Mouse (Mus musculus) kidney, embryonic 16.5 days (tissue): ENCODE data around the gene Btbd9. TPM values are rescaled to one million over a fixed set of nuclear protein-coding genes. Genes with fewer than 3 reads are reported as not detected.

ENCODE experiments used
- ATAC-seq: fragments of 200-750 bp; cut with Nextera tagmentation; 2 replicates; pipeline ENCODE4 v1.8.0; 2017; ENCODE audit warnings: moderate TSS enrichment; ENCODE audit not compliant: low FRiP score, low TSS enrichment
- H3K27ac ChIP-seq: fragments of 300-500 bp; sonication (generic); 2 replicates; pipeline ENCODE4 v1.5.1; 2014; ENCODE audit warnings: low read length
- H3K27me3 ChIP-seq: fragments of 300-500 bp; sonication (generic); 2 replicates; pipeline ENCODE4 v1.6.1; 2014; ENCODE audit warnings: low read length, control low read depth, mixed read lengths; ENCODE audit not compliant: insufficient read depth
- H3K36me3 ChIP-seq: fragments of 300-500 bp; sonication (generic); 2 replicates; pipeline ENCODE4 v1.6.1; 2014; ENCODE audit warnings: low read length, control low read depth, mixed read lengths; ENCODE audit not compliant: insufficient read depth
- H3K4me1 ChIP-seq: fragments of 300-500 bp; sonication (generic); 2 replicates; pipeline ENCODE4 v1.6.1; 2014; ENCODE audit warnings: low read length, control low read depth, mixed read lengths; ENCODE audit not compliant: insufficient read depth
- H3K4me2 ChIP-seq: fragments of 300-500 bp; sonication (generic); replicated peaks from 2 replicates; pipeline ENCODE4 v1.6.1; 2014; ENCODE audit warnings: low read depth, low read length
- H3K4me3 ChIP-seq: fragments of 300-500 bp; sonication (generic); 2 replicates; pipeline ENCODE4 v1.5.1; 2014; ENCODE audit warnings: mild to moderate bottlenecking, low read length
- H3K9ac ChIP-seq: fragments of 300-500 bp; sonication (generic); replicated peaks from 2 replicates; pipeline ENCODE4 v1.6.1; 2014; ENCODE audit warnings: low read length
- H3K9me3 ChIP-seq: fragments of 300-500 bp; sonication (generic); 2 replicates; pipeline ENCODE4 v1.6.1; 2016; ENCODE audit warnings: low read length, control low read depth
- WGBS: fragments of 180-500 bp; shearing (Covaris S2); extraction: QIAGEN DNeasy Blood & Tissue Kit; methylation state at CpG from one replicate; pipeline ENCODE4 v1.1.7; 2014; 5-methylcytosine and 5-hydroxymethylcytosine counted together
- polyA plus RNA-seq: library from polyadenylated mRNA; unstranded; fragments of >200 nt; fragmentation: Nextera tagmentation; extraction: Ambion mirVana; gene quantifications from 2 replicates; pipeline ENCODE4 v1.2.1, GENCODE M21; 2015

Btbd9 gene
- polyA plus RNA-seq, 1 experiment from 2014 or later, result 58.3 TPM

- peak; percentile 100 for ATAC-seq
- peak overlapping the region; percentile 90 for H3K9ac ChIP-seq
- 0% methylated on average over 34 of the region's 34 CpGs for WGBS
- no peaks in the 10 kb centered on the region for H3K27me3 ChIP-seq
- 0 out of 2 replicates have a peak, but pooled peaks cover 6% of the 10 kb centered on the region for H3K36me3 ChIP-seq
- H3K4me3 ChIP-seq, result peak overlapping the region; percentile 80
- H3K4me1 ChIP-seq, result peaks cover 29% of the 10 kb centered on the region
- peak overlapping the region; percentile 75 for H3K4me2 ChIP-seq
- peak overlapping the region; percentile 93 for H3K27ac ChIP-seq
- no peaks in the 10 kb centered on the region for H3K9me3 ChIP-seq
Measured at GRCm38 (mm10) chr17:30612075-30612859, 36.0 kb upstream of the Btbd9 start.

- Histone ChIP-seq H3K36me3 (0 out of 2 replicates have a peak, but pooled peaks cover 7% of the 10 kb centered on the region), H3K27ac (peak overlapping the region; percentile 93), H3K9me3 (no peaks in the 10 kb centered on the region), H3K9ac (peak overlapping the region; percentile 90), H3K4me2 (peak overlapping the region; percentile 75), H3K4me1 (peaks cover 33% of the 10 kb centered on the region), H3K4me3 (peak overlapping the region; percentile 80), H3K27me3 (no peaks in the 10 kb centered on the region)
- ATAC-seq, result no peak
- 23% methylated on average over 18 of the region's 18 CpGs for WGBS
Measured at GRCm38 (mm10) chr17:30611221-30612074, 35.2 kb upstream of the Btbd9 start.

- peaks cover 33% of the 10 kb centered on the region for H3K4me1 ChIP-seq
- no peak overlapping the region for H3K27ac ChIP-seq
- H3K4me3 ChIP-seq, result no peak overlapping the region
- H3K27me3 ChIP-seq, result no peaks in the 10 kb centered on the region
- H3K9me3 ChIP-seq, result no peaks in the 10 kb centered on the region
- ATAC-seq, result no peak
- 84% methylated on average over 1 of the region's 1 CpGs for WGBS
- 0 out of 2 replicates have a peak, but pooled peaks cover 7% of the 10 kb centered on the region for H3K36me3 ChIP-seq
- H3K9ac ChIP-seq, result no peak overlapping the region
- H3K4me2 ChIP-seq, result no peak overlapping the region
Measured at GRCm38 (mm10) chr17:30610739-30611138, 34.5 kb upstream of the Btbd9 start.

- Histone ChIP-seq H3K27me3 (no peaks in the 10 kb centered on the region), H3K4me2 (no peak overlapping the region), H3K9me3 (no peaks in the 10 kb centered on the region), H3K9ac (no peak overlapping the region), H3K4me1 (peaks cover 33% of the 10 kb centered on the region), H3K4me3 (no peak overlapping the region), H3K36me3 (0 out of 2 replicates have a peak, but pooled peaks cover 7% of the 10 kb centered on the region), H3K27ac (no peak overlapping the region)
- 97% methylated on average over 5 of the region's 5 CpGs for WGBS
- ATAC-seq, result no peak
Measured at GRCm38 (mm10) chr17:30609980-30610307, 33.7 kb upstream of the Btbd9 start.

- H3K4me1 ChIP-seq, result peaks cover 36% of the 10 kb centered on the region
- H3K4me2 ChIP-seq, result no peak overlapping the region
- 68% methylated on average over 16 of the region's 16 CpGs for WGBS
Measured at GRCm38 (mm10) chr17:30609305-30609979, 33.2 kb upstream of the Btbd9 start.

GRCm38 (mm10) chr17:30607909-30608495 is 31.7 kb upstream of the Btbd9 start:
- no peak overlapping the region for H3K4me3 ChIP-seq
- 58% methylated on average over 8 of the region's 8 CpGs for WGBS
- peaks cover 14% of the 10 kb centered on the region for H3K36me3 ChIP-seq

More at GRCm38 (mm10) chr17:30609305-30609979, 33.2 kb upstream of the Btbd9 start:
- Histone ChIP-seq H3K27me3 (no peaks in the 10 kb centered on the region), H3K36me3 (0 out of 2 replicates have a peak, but pooled peaks cover 7% of the 10 kb centered on the region), H3K9ac (no peak overlapping the region), H3K27ac (0 out of 2 replicates have a peak overlapping the region, but pooled peaks have one; percentile 10), H3K4me3 (no peak overlapping the region), H3K9me3 (no peaks in the 10 kb centered on the region)
- ATAC-seq, result no peak

GRCm38 (mm10) chr17:30607330-30607729 is 31.0 kb upstream of the Btbd9 start:
- no peak for ATAC-seq
- WGBS, result 88% methylated on average over 7 of the region's 7 CpGs
- no peak overlapping the region for H3K9ac ChIP-seq
- H3K4me3 ChIP-seq, result no peak overlapping the region
- H3K9me3 ChIP-seq, result no peaks in the 10 kb centered on the region
- no peaks in the 10 kb centered on the region for H3K27me3 ChIP-seq
- H3K36me3 ChIP-seq, result peaks cover 20% of the 10 kb centered on the region
- H3K4me2 ChIP-seq, result no peak overlapping the region
- 0 out of 2 replicates have a peak overlapping the region, but pooled peaks have one; percentile 29 for H3K27ac ChIP-seq
- H3K4me1 ChIP-seq, result peaks cover 40% of the 10 kb centered on the region

More at GRCm38 (mm10) chr17:30607909-30608495, 31.7 kb upstream of the Btbd9 start:
- Histone ChIP-seq H3K4me2 (no peak overlapping the region), H3K9me3 (no peaks in the 10 kb centered on the region), H3K9ac (no peak overlapping the region), H3K27me3 (no peaks in the 10 kb centered on the region), H3K27ac (peak overlapping the region; percentile 29; the same call in 1 of the 2 replicates), H3K4me1 (peaks cover 40% of the 10 kb centered on the region)
- ATAC-seq, result no peak

GRCm38 (mm10) chr17:30606634-30607081 is 30.4 kb upstream of the Btbd9 start:
- no peaks in the 10 kb centered on the region for H3K9me3 ChIP-seq
- no peak overlapping the region for H3K9ac ChIP-seq
- peaks cover 40% of the 10 kb centered on the region for H3K4me1 ChIP-seq
- H3K4me3 ChIP-seq, result no peak overlapping the region
- no peak for ATAC-seq
- peaks cover 26% of the 10 kb centered on the region for H3K36me3 ChIP-seq
- H3K4me2 ChIP-seq, result no peak overlapping the region
- WGBS, result 85% methylated on average over 8 of the region's 8 CpGs
- H3K27me3 ChIP-seq, result no peaks in the 10 kb centered on the region
- no peak overlapping the region for H3K27ac ChIP-seq

- H3K27ac ChIP-seq, result no peak overlapping the region
- H3K4me1 ChIP-seq, result peaks cover 36% of the 10 kb centered on the region
- H3K36me3 ChIP-seq, result peaks cover 30% of the 10 kb centered on the region
- ATAC-seq, result no peak
- H3K27me3 ChIP-seq, result no peaks in the 10 kb centered on the region
- WGBS, result 85% methylated on average over 11 of the region's 11 CpGs
- H3K4me3 ChIP-seq, result no peak overlapping the region
- H3K9me3 ChIP-seq, result no peaks in the 10 kb centered on the region
- H3K9ac ChIP-seq, result no peak overlapping the region
- no peak overlapping the region for H3K4me2 ChIP-seq
Measured at GRCm38 (mm10) chr17:30606206-30606605, 29.9 kb upstream of the Btbd9 start.
